ENCODE assay signal across 12 mouse cellular contexts in genomic region chr7:79568937-79569535, GRCm38 (mm10). TPM values are rescaled to one million over a fixed set of nuclear protein-coding genes. Genes with fewer than 3 reads are reported as not detected.
DNase-seq lines count a peak whose midpoint lies in the region; ATAC-seq lines count a peak whose summit lies in the region.
"Had no signal": no experiment of that assay in that cellular context is flagged by ENCODE, and none has a peak within 500 bp of the region (broad histone marks: within the 10 kb centered on the region; RNA-seq: fewer than 3 reads in every experiment).

No protein-coding gene starts in this region.

- peaks cover 2% of the 10 kb centered on the region; the same call in 1 of the 2 replicates for H3K4me1 ChIP-seq in midbrain, embryonic 15.5 days
- no peaks in the 10 kb centered on the region for H3K4me1 ChIP-seq in midbrain, embryonic 14.5 days (ENCODE audit: control insufficient read depth, insufficient read depth, low read length)
- H3K4me1 ChIP-seq: limb, embryonic 10.5 days had no signal

- 21% methylated on average over 4 of the region's 4 CpGs for WGBS in midbrain, embryonic 15.5 days
- 35% methylated on average over 4 of the region's 4 CpGs for WGBS in midbrain, embryonic 14.5 days

- DNase-seq in adrenal gland, postnatal 14 days, result peak; percentile 47
- no peak for DNase-seq in adrenal gland, adult 8-10 months
- peak; percentile 20 to 40 for DNase-seq in kidney, postnatal 4 days
- DNase-seq in kidney, adult 11 months, result no peak
- DNase-seq in midbrain, embryonic 14.5 days, result no peak
- DNase-seq in yolk sac, embryonic 10.5 days (ENCODE audit: low spot score), result peak; percentile 57
- no peak for DNase-seq in urinary bladder, postnatal 36 days (ENCODE audit: low spot score in 2 of 2)
- DNase-seq: cerebellum, postnatal 14 days had no signal

- no peaks in the 10 kb centered on the region for H3K27me3 ChIP-seq in midbrain, embryonic 15.5 days (replicated peaks)
- H3K27me3 ChIP-seq in midbrain, embryonic 14.5 days (ENCODE audit: control insufficient read depth, insufficient read depth, low read length), result peaks cover 4% of the 10 kb centered on the region; the same call in 1 of the 2 replicates

- H3K9me3 ChIP-seq in midbrain, embryonic 15.5 days, result no peaks in the 10 kb centered on the region
- H3K9me3 ChIP-seq in midbrain, embryonic 14.5 days (ENCODE audit: control insufficient read depth, low read length), result no peaks in the 10 kb centered on the region
- H3K9me3 ChIP-seq: limb, embryonic 10.5 days had no signal

- no peaks in the 10 kb centered on the region for H3K36me3 ChIP-seq in midbrain, embryonic 15.5 days (replicated peaks)
- H3K36me3 ChIP-seq in midbrain, embryonic 14.5 days (ENCODE audit: control insufficient read depth, insufficient read depth, low read length), result no peaks in the 10 kb centered on the region
- H3K36me3 ChIP-seq: limb, embryonic 10.5 days had no signal

- H3K27ac ChIP-seq in midbrain, embryonic 15.5 days, result peak overlapping the region; percentile 27; the same call in 1 of the 2 replicates
- H3K27ac ChIP-seq in midbrain, embryonic 14.5 days (replicated peaks; ENCODE audit: low read depth, low read length), result no peak overlapping the region
- H3K27ac ChIP-seq: limb, embryonic 10.5 days had no signal

- ATAC-seq in midbrain, embryonic 15.5 days (replicated peaks), result peak; percentile 70
- ATAC-seq in midbrain, embryonic 14.5 days (ENCODE audit: low FRiP score, low TSS enrichment), result no peak

- no peak overlapping the region for H3K9ac ChIP-seq in midbrain, embryonic 15.5 days
- no peak overlapping the region for H3K9ac ChIP-seq in midbrain, embryonic 14.5 days (replicated peaks; ENCODE audit: low read length)

- no peak overlapping the region for H3K4me3 ChIP-seq in midbrain, embryonic 15.5 days
- H3K4me3 ChIP-seq in midbrain, embryonic 14.5 days (replicated peaks; ENCODE audit: low read depth, low read length), result no peak overlapping the region
- H3K4me3 ChIP-seq: erythroblast, embryonic 14.5 days; limb, embryonic 10.5 days had no signal

- no peak overlapping the region for H3K4me2 ChIP-seq in midbrain, embryonic 15.5 days
- no peak overlapping the region for H3K4me2 ChIP-seq in midbrain, embryonic 14.5 days (ENCODE audit: low read length)

RNA-seq across cellular contexts. Expression of gene Rhcg, which starts 48.4 kb away (rescaled TPM):
- total RNA-seq in adrenal gland, postnatal 14 days (2021), result 1.9 and 2.4 TPM in 2 replicates
- 10 to 100 TPM; 28.1 to 57.4 (median 34.7) TPM for total RNA-seq in adrenal gland, adult 8-10 months (2022)
- 1.9 and 2.1 TPM in 2 replicates for polyA plus RNA-seq in midbrain, embryonic 15.5 days (2015; fragmentation: Nextera tagmentation; extraction: Ambion mirVana)
- 2.6 and 3.1 TPM in 2 replicates for polyA plus RNA-seq in midbrain, embryonic 14.5 days (2014; fragmentation: Nextera tagmentation; extraction: Ambion mirVana)
- total RNA-seq: MEL had no signal
- polyA plus RNA-seq: limb, embryonic 10.5 days had no signal

Comparison
In these comparisons a context has a peak if more than half of its experiments do, and no peak if none do; other contexts are left out.
1. DNase-seq: peak in adrenal gland, postnatal 14 days (single experiment), kidney, postnatal 4 days (2 of 2) and yolk sac, embryonic 10.5 days (single experiment); none in adrenal gland, adult 8-10 months (single experiment), kidney, adult 11 months (single experiment), midbrain, embryonic 14.5 days (single experiment) and urinary bladder, postnatal 36 days (0 of 2).